In genomic region chr1:124825717-124826116, GRCm38 (mm10) we compare ENCODE assay signal across 20 mouse cellular contexts.
DNase-seq lines count a peak whose midpoint lies in the region; ATAC-seq and TF ChIP-seq lines count a peak whose summit lies in the region.
"Had no signal": no experiment of that assay in that cellular context is flagged by ENCODE, and none has a peak within 500 bp of the region (broad histone marks: within the 10 kb centered on the region; RNA-seq: fewer than 3 reads in every experiment).

No protein-coding gene starts in this region.

- H3K27ac ChIP-seq in gastrocnemius, adult 2 months = no peak overlapping the region
- no peak overlapping the region for H3K27ac ChIP-seq in forebrain, embryonic 14.5 days (ENCODE audit: low read depth, low read length)
- H3K27ac ChIP-seq: embryonic facial prominence, embryonic 12.5 days; hindbrain, embryonic 12.5 days; limb, embryonic 15.5 days; liver, embryonic 15.5 days; neural tube, embryonic 13.5 days had no signal

- H3K9me3 ChIP-seq in forebrain, embryonic 14.5 days (replicated peaks; ENCODE audit: control insufficient read depth, low read length) = no peaks in the 10 kb centered on the region
- H3K9me3 ChIP-seq: embryonic facial prominence, embryonic 12.5 days; hindbrain, embryonic 12.5 days; limb, embryonic 15.5 days; liver, embryonic 15.5 days; neural tube, embryonic 13.5 days had no signal

- no peak for TF ChIP-seq CTCF in gastrocnemius, adult 2 months (IDR thresholded peaks at IDR 0.05)

- no peaks in the 10 kb centered on the region for H3K27me3 ChIP-seq in forebrain, embryonic 14.5 days (replicated peaks; ENCODE audit: control insufficient read depth, insufficient read depth, low read length)
- H3K27me3 ChIP-seq: embryonic facial prominence, embryonic 12.5 days; hindbrain, embryonic 12.5 days; limb, embryonic 15.5 days; liver, embryonic 15.5 days; neural tube, embryonic 13.5 days had no signal

- H3K4me1 ChIP-seq in forebrain, embryonic 14.5 days (ENCODE audit: control insufficient read depth, insufficient read depth, low read length) = no peaks in the 10 kb centered on the region
- H3K4me1 ChIP-seq: embryonic facial prominence, embryonic 12.5 days; hindbrain, embryonic 12.5 days; limb, embryonic 15.5 days; liver, embryonic 15.5 days; neural tube, embryonic 13.5 days had no signal

- no peak overlapping the region for H3K9ac ChIP-seq in forebrain, embryonic 14.5 days (ENCODE audit: low read length)
- H3K9ac ChIP-seq: embryonic facial prominence, embryonic 12.5 days; hindbrain, embryonic 12.5 days; limb, embryonic 15.5 days; liver, embryonic 15.5 days; neural tube, embryonic 13.5 days had no signal

- WGBS in forebrain, embryonic 14.5 days = 84% methylated on average over 7 of the region's 7 CpGs

- H3K4me3 ChIP-seq in gastrocnemius, adult 2 months = no peak overlapping the region
- H3K4me3 ChIP-seq in forebrain, embryonic 14.5 days (ENCODE audit: low read depth, low read length) = no peak overlapping the region
- H3K4me3 ChIP-seq: embryonic facial prominence, embryonic 12.5 days; erythroblast, embryonic 14.5 days; hindbrain, embryonic 12.5 days; limb, embryonic 15.5 days; liver, embryonic 15.5 days; neural tube, embryonic 13.5 days had no signal

- ATAC-seq in forebrain, embryonic 14.5 days = no peak

- no peak overlapping the region for H3K4me2 ChIP-seq in forebrain, embryonic 14.5 days (ENCODE audit: low read length)
- H3K4me2 ChIP-seq: embryonic facial prominence, embryonic 12.5 days; hindbrain, embryonic 12.5 days; limb, embryonic 15.5 days; liver, embryonic 15.5 days; midbrain, embryonic 11.5 days; neural tube, embryonic 13.5 days had no signal

- intact Hi-C loops in left cerebral cortex, postnatal 14 days (cut with DNase I) = no loop called here
- intact Hi-C loops in gastrocnemius, adult 2 months (cut with DNase I) = no loop called here

- peak; percentile 5 to 50 for DNase-seq in layer of hippocampus, adult 18-20 months (ENCODE audit: low spot score in 2 of 2)
- DNase-seq in layer of hippocampus, adult 9-10 months (ENCODE audit: low spot score) = no peak
- DNase-seq in frontal cortex, postnatal 10 days (ENCODE audit: low spot score in 2 of 2) = peak; percentile 18 to 33
- DNase-seq in left cerebral cortex, postnatal 14 days (ENCODE audit: low spot score in 2 of 2) = peak; percentile 30 to 64
- DNase-seq in right cerebral cortex, postnatal 4 days = peak; percentile 18
- no peak for DNase-seq in thymus, postnatal 14 days
- DNase-seq in gastrocnemius, adult 2 months = no peak
- DNase-seq in forebrain, embryonic 14.5 days (ENCODE audit: low spot score) = no peak
- DNase-seq: adrenal gland, postnatal 25 days; B cell, adult 2 months; cerebellum, adult 9-10 months; kidney, adult 9 months; kidney, postnatal 36 days had no signal

- H3K36me3 ChIP-seq in forebrain, embryonic 14.5 days (ENCODE audit: control insufficient read depth, insufficient read depth, low read length) = no peaks in the 10 kb centered on the region
- H3K36me3 ChIP-seq: embryonic facial prominence, embryonic 12.5 days; hindbrain, embryonic 12.5 days; limb, embryonic 15.5 days; liver, embryonic 15.5 days; neural tube, embryonic 13.5 days had no signal

Comparison
In these comparisons a context has a peak if more than half of its experiments do, and no peak if none do; other contexts are left out.
1. DNase-seq: peak in layer of hippocampus, adult 18-20 months (2 of 2), frontal cortex, postnatal 10 days (2 of 2), left cerebral cortex, postnatal 14 days (2 of 2) and right cerebral cortex, postnatal 4 days (single experiment); none in layer of hippocampus, adult 9-10 months (single experiment), thymus, postnatal 14 days (single experiment), gastrocnemius, adult 2 months (single experiment) and forebrain, embryonic 14.5 days (single experiment).